Mouse (Mus musculus) forebrain, embryonic 10.5 days (tissue): ENCODE measurements around the gene Lurap1. TPM values are rescaled to one million over a fixed set of nuclear protein-coding genes. Genes with fewer than 3 reads are reported as not detected.
A peak's percentile ranks its signal among the peaks of the same experiment; 100 is the strongest.

ENCODE experiments used
- DNase-seq: peaks from one replicate; pipeline ENCODE4 v3.0.0-alpha.2; 2017; ENCODE audit warnings: low spot score; ENCODE audit errors: extremely low spot score
- H3K27ac ChIP-seq: fragments of 300-500 bp; sonication (generic); 2 replicates; pipeline ENCODE4 v1.5.1; 2016; ENCODE audit warnings: mild to moderate bottlenecking
- H3K27me3 ChIP-seq: fragments of 300-500 bp; sonication (generic); 2 replicates; pipeline ENCODE4 v1.6.1; 2016; ENCODE audit warnings: mild to moderate bottlenecking; ENCODE audit not compliant: poor library complexity, severe bottlenecking
- H3K36me3 ChIP-seq: fragments of 300-500 bp; sonication (generic); replicated peaks from 2 replicates; pipeline ENCODE4 v1.6.1; 2016; ENCODE audit warnings: mild to moderate bottlenecking, moderate library complexity
- H3K4me1 ChIP-seq: fragments of 300-500 bp; sonication (generic); 2 replicates; pipeline ENCODE4 v1.6.1; 2016
- H3K4me3 ChIP-seq: fragments of 300-500 bp; sonication (generic); 2 replicates; pipeline ENCODE4 v1.5.1; 2016; ENCODE audit warnings: mild to moderate bottlenecking, moderate library complexity
- H3K9me3 ChIP-seq: fragments of 300-500 bp; sonication (generic); 2 replicates; pipeline ENCODE4 v1.6.1; 2016; ENCODE audit warnings: mild to moderate bottlenecking, moderate library complexity
- WGBS: fragments of 180-500 bp; shearing (Covaris S2); methylation state at CpG from one replicate; pipeline ENCODE4 v1.1.7; 2016; 5-methylcytosine and 5-hydroxymethylcytosine counted together
- polyA plus RNA-seq: library from polyadenylated mRNA; unstranded; fragments of >200 nt; fragmentation: Nextera tagmentation; extraction: Ambion mirVana; gene quantifications from 2 replicates; pipeline ENCODE4 v1.2.1, GENCODE M21; 2016

Gene Lurap1
- polyA plus RNA-seq, 1 experiment from 2014 or later = 2.6 TPM

DNA sequence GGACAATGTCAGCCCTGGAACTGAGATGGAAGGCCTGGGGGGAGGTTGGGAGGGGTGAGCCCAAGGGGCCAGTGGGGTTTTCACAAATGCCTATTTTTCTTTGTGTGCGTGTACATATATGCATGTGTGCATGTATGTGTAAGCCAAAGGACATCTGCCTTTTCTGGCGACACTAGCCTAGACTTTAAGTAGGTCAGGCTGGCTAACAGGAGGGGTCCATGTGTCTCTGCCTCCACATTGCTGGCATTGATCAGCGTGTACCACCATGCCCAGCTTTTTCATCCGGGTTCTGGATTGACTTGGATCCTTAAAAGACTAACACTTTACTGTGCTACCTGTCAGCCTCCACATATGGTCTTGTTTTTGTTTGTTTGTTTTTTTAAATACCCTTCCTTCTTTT, 22.6 kb upstream of the Lurap1 start:
- no peaks in the 10 kb centered on the region for H3K36me3 ChIP-seq
- no peak for DNase-seq
- H3K9me3 ChIP-seq = no peaks in the 10 kb centered on the region
- WGBS = 94% methylated on average over 4 of the region's 4 CpGs
- no peak overlapping the region for H3K4me3 ChIP-seq
- no peaks in the 10 kb centered on the region for H3K27me3 ChIP-seq
- no peak overlapping the region for H3K27ac ChIP-seq
- peaks cover 54% of the 10 kb centered on the region for H3K4me1 ChIP-seq

DNA sequence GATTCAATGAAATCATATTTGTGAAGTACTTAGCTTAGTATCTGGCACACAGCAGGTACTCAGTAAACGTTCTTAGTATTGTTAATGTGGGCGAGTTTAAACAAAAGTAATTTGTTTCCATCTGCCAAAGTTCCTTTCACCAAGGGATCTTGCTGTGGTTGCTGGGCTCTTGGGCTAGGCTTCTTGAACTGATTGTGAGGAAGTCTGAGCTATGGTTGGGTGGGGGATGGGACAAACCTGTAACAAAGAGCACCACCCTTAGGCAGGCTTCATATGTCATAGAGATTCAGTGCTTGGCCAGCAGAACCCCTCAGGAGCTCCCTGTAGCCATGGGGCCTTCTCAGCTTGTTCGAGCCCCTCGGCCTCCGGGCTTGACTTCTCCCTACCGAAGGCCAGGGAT, 21.9 kb upstream of the Lurap1 start, which contains the start of the genes 1700042G07Rik and Gm49337:
Gene 1700042G07Rik (plus strand): TSS at position 301 of the 400 bp plus-strand sequence.
Gene Gm49337 (plus strand): TSS at position 313 of the 400 bp plus-strand sequence.
- Histone ChIP-seq H3K27ac (peak within 1 kb of the TSS; percentile 32; the same call in 1 of the 2 replicates), H3K27me3 (no peaks in the 10 kb centered on the region), H3K36me3 (no peaks in the 10 kb centered on the region), H3K4me3 (no peak within 1 kb of the TSS), H3K9me3 (no peaks in the 10 kb centered on the region), H3K4me1 (peaks cover 54% of the 10 kb centered on the region)
- 91% methylated on average over 6 of the region's 6 CpGs for WGBS
- DNase-seq = no peak

- Histone ChIP-seq H3K27ac (no peak overlapping the region), H3K9me3 (no peaks in the 10 kb centered on the region), H3K4me1 (peaks cover 39% of the 10 kb centered on the region), H3K27me3 (no peaks in the 10 kb centered on the region), H3K4me3 (no peak overlapping the region), H3K36me3 (no peaks in the 10 kb centered on the region)
- no peak for DNase-seq
- WGBS = 80% methylated on average over 3 of the region's 3 CpGs
Observed at GRCm38 (mm10) chr4:116169353-116169672, 18.2 kb upstream of the Lurap1 start.

- peak; percentile 61 for DNase-seq
- Histone ChIP-seq H3K4me3 (no peak overlapping the region), H3K4me1 (peaks cover 34% of the 10 kb centered on the region), H3K9me3 (no peaks in the 10 kb centered on the region), H3K27me3 (no peaks in the 10 kb centered on the region), H3K36me3 (no peaks in the 10 kb centered on the region), H3K27ac (no peak overlapping the region)
- WGBS = 86% methylated on average over 7 of the region's 8 CpGs
Observed at GRCm38 (mm10) chr4:116168617-116169352, 17.6 kb upstream of the Lurap1 start.

- Histone ChIP-seq H3K27me3 (no peaks in the 10 kb centered on the region), H3K36me3 (no peaks in the 10 kb centered on the region), H3K9me3 (no peaks in the 10 kb centered on the region), H3K27ac (no peak within 1 kb of the TSS), H3K4me1 (peaks cover 26% of the 10 kb centered on the region; the same call in 1 of the 2 replicates), H3K4me3 (no peak within 1 kb of the TSS)
- 42% methylated on average over 7 of the region's 7 CpGs for WGBS
- no peak for DNase-seq
Observed at GRCm38 (mm10) chr4:116167404-116167803, 16.3 kb upstream of the Lurap1 start, which contains the start of gene Tspan1. Gene Tspan1, minus strand, starts transcription at chr4:116167601.

DNA sequence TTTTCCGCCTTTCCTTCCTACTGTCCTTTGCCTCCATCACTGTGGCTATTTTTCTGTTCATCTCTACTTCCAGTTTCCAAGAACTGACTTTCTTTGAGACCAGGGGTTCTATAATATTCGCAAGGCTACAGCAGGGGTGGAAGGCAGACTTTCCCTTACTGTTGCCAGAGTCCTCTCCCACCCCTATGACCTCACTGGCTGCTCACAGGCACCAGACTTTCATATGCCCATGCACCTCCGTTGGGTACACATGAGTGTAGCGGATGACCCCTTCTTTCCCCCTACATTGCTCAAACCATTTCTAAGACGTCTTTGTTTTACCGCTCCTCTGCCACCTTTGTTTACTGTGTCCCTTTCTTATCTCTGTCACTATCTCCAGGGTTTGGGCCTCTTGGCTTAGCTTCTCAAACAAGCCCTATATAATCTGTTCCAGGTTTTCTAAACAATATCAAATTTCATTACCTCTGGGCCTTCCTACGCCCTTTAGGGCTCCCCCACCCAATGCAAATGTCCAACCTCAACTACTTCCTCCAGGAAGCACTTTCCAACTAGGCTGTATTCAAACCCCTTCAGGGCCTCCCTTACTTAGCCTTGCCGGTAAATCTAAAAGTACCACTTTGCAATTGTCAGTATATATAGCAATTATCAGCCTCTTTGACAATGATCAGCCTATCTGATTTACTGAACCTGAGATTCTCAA, 14.7 kb upstream of the Lurap1 start:
- no peaks in the 10 kb centered on the region for H3K27me3 ChIP-seq
- no peaks in the 10 kb centered on the region for H3K9me3 ChIP-seq
- WGBS = 70% methylated on average over 8 of the region's 8 CpGs
- DNase-seq = no peak
- no peak overlapping the region for H3K4me3 ChIP-seq
- H3K4me1 ChIP-seq = peaks cover 21% of the 10 kb centered on the region; the same call in 1 of the 2 replicates
- H3K36me3 ChIP-seq = peaks cover 11% of the 10 kb centered on the region
- H3K27ac ChIP-seq = no peak overlapping the region

- no peaks in the 10 kb centered on the region for H3K9me3 ChIP-seq
- H3K4me3 ChIP-seq = no peak overlapping the region
- H3K36me3 ChIP-seq = peaks cover 20% of the 10 kb centered on the region
- no peaks in the 10 kb centered on the region for H3K27me3 ChIP-seq
- DNase-seq = no peak
- H3K27ac ChIP-seq = no peak overlapping the region
- 87% methylated on average over 2 of the region's 2 CpGs for WGBS
- H3K4me1 ChIP-seq = peaks cover 21% of the 10 kb centered on the region; the same call in 1 of the 2 replicates
Observed at GRCm38 (mm10) chr4:116164759-116165554, 13.8 kb upstream of the Lurap1 start.

DNA sequence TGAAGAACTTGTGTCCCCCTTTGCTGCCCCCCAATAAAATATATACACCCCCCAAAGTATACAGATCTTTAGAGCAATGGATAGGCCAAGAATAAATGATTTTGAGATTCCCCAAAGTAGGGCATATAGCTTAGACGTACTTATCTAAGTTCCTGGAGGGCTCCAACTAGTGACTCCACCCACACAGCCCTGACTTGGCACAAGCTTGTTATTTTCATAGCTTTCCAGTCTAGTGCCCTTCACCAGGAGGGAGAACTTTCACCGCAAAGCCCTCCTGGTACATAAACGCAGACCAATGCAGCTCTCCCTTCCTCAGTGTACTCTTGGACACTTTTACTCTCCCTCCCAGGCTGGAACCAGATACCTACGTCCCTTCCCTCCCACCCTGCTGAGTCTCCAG, 11.0 kb upstream of the Lurap1 start:
- H3K27ac ChIP-seq = no peak overlapping the region
- H3K9me3 ChIP-seq = no peaks in the 10 kb centered on the region
- WGBS = 86% methylated on average over 4 of the region's 4 CpGs
- DNase-seq = no peak
- peaks cover 48% of the 10 kb centered on the region for H3K36me3 ChIP-seq
- no peaks in the 10 kb centered on the region for H3K27me3 ChIP-seq
- H3K4me3 ChIP-seq = no peak overlapping the region
- peaks cover 21% of the 10 kb centered on the region; the same call in 1 of the 2 replicates for H3K4me1 ChIP-seq

DNA sequence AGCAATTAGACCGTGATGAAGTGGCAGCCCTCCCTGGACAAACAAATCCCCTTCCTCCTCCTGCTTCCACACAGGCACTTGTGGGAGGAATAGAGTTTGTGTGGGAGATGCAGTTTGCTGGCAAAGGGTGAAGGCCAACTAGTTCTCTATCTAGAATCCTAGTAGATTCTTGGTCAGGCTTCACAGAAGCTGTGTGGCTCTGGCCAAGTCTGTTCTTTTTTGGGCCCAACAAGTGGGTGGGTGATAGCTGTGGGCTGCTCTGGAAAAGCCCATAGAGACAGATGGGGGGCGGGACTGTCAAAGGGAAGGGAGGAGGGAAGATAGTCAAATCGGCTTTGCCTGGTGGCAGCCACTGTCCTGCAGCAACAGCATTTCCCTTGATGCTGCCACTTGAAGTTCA, 9.6 kb upstream of the Lurap1 start:
- H3K27ac ChIP-seq = no peak overlapping the region
- DNase-seq = no peak
- H3K9me3 ChIP-seq = no peaks in the 10 kb centered on the region
- no peak overlapping the region for H3K4me3 ChIP-seq
- H3K27me3 ChIP-seq = no peaks in the 10 kb centered on the region
- WGBS = 85% methylated on average over 3 of the region's 3 CpGs
- peaks cover 13% of the 10 kb centered on the region; the same call in 1 of the 2 replicates for H3K4me1 ChIP-seq
- H3K36me3 ChIP-seq = peaks cover 61% of the 10 kb centered on the region

GRCm38 (mm10) chr4:116159912-116160311, 8.8 kb upstream of the Lurap1 start:
- no peaks in the 10 kb centered on the region for H3K9me3 ChIP-seq
- DNase-seq = no peak
- no peaks in the 10 kb centered on the region for H3K27me3 ChIP-seq
- WGBS = 76% methylated on average over 3 of the region's 3 CpGs
- H3K4me3 ChIP-seq = no peak overlapping the region
- H3K27ac ChIP-seq = no peak overlapping the region
- H3K36me3 ChIP-seq = peaks cover 70% of the 10 kb centered on the region
- H3K4me1 ChIP-seq = peaks cover 4% of the 10 kb centered on the region; the same call in 1 of the 2 replicates

GRCm38 (mm10) chr4:116157882-116158281, 6.7 kb upstream of the Lurap1 start:
- Histone ChIP-seq H3K27ac (no peak overlapping the region), H3K4me1 (no peaks in the 10 kb centered on the region), H3K27me3 (no peaks in the 10 kb centered on the region), H3K36me3 (peaks cover 90% of the 10 kb centered on the region), H3K9me3 (no peaks in the 10 kb centered on the region), H3K4me3 (no peak overlapping the region)
- WGBS = 93% methylated on average over 2 of the region's 2 CpGs
- no peak for DNase-seq

DNA sequence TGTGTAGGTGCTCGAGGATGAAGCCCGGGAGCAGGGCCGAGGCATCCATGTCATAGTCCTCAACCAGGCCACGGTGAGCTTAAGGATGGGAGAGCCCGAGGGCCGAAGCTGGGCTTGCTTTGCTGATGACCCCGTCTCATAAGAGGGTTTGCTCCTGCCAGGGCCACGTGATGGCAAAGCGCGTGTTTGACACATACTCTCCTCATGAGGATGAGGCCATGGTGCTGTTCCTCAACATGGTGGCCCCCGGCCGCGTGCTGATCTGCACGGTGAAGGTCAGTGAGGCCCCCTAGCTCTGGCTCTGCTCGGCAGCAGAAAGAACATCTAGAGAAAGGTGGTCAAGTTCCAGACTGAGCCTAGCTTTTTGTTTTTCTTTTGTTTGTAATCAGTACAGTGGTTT, 1.6 kb upstream of the Lurap1 start:
- WGBS = 95% methylated on average over 15 of the region's 15 CpGs
- Histone ChIP-seq H3K36me3 (peaks cover 63% of the 10 kb centered on the region), H3K4me3 (no peak overlapping the region), H3K27me3 (no peaks in the 10 kb centered on the region), H3K27ac (no peak overlapping the region), H3K9me3 (no peaks in the 10 kb centered on the region; the same call in 1 of the 2 replicates), H3K4me1 (peaks cover 20% of the 10 kb centered on the region)
- no peak for DNase-seq
